Mouse (Mus musculus) neural tube, embryonic 15.5 days (tissue): ENCODE measurements around the gene Slc15a5. TPM values are rescaled to one million over a fixed set of nuclear protein-coding genes. Genes with fewer than 3 reads are reported as not detected.

Experiments used
- ATAC-seq: fragments of 200-750 bp; cut with Nextera tagmentation; 2 replicates; pipeline ENCODE4 v1.8.0; 2017; ENCODE audit warnings: mild to moderate bottlenecking, moderate TSS enrichment, moderate library complexity; ENCODE audit not compliant: low FRiP score
- H3K27ac ChIP-seq: fragments of 300-500 bp; sonication (generic); replicated peaks from 2 replicates; pipeline ENCODE4 v1.5.1; 2015; ENCODE audit warnings: mild to moderate bottlenecking, inconsistent platforms
- H3K27me3 ChIP-seq: fragments of 300-500 bp; sonication (generic); replicated peaks from 2 replicates; pipeline ENCODE4 v1.6.1; 2015; ENCODE audit warnings: inconsistent platforms
- H3K36me3 ChIP-seq: fragments of 300-500 bp; sonication (generic); 2 replicates; pipeline ENCODE4 v1.6.1; 2015; ENCODE audit warnings: inconsistent platforms
- H3K4me1 ChIP-seq: fragments of 300-500 bp; sonication (generic); 2 replicates; pipeline ENCODE4 v1.6.1; 2015; ENCODE audit warnings: inconsistent platforms
- H3K4me2 ChIP-seq: fragments of 300-500 bp; sonication (generic); 2 replicates; pipeline ENCODE4 v1.6.1; 2015; ENCODE audit warnings: inconsistent platforms, mild to moderate bottlenecking, moderate library complexity
- H3K4me3 ChIP-seq: fragments of 300-500 bp; sonication (generic); replicated peaks from 2 replicates; pipeline ENCODE4 v1.5.1; 2015; ENCODE audit warnings: mild to moderate bottlenecking, inconsistent platforms
- H3K9ac ChIP-seq: fragments of 300-500 bp; sonication (generic); replicated peaks from 2 replicates; pipeline ENCODE4 v1.6.1; 2015; ENCODE audit warnings: mild to moderate bottlenecking, inconsistent platforms
- H3K9me3 ChIP-seq: fragments of 300-500 bp; sonication (generic); replicated peaks from 2 replicates; pipeline ENCODE4 v1.6.1; 2016; ENCODE audit warnings: inconsistent platforms
- WGBS: fragments of 180-500 bp; shearing (Covaris S2); methylation state at CpG from one replicate; pipeline ENCODE4 v1.1.7; 2015; ENCODE audit warnings: mixed read lengths; 5-methylcytosine and 5-hydroxymethylcytosine counted together
- polyA plus RNA-seq: library from polyadenylated mRNA; unstranded; fragments of >200 nt; fragmentation: Nextera tagmentation; extraction: Ambion mirVana; gene quantifications from 2 replicates; pipeline ENCODE4 v1.2.1, GENCODE M21; 2015

Gene Slc15a5
- polyA plus RNA-seq, 1 experiment from 2014 or later, result 0.15 TPM

GRCm38 (mm10) chr6:137946520-137946919, 133.2 kb downstream of the Slc15a5 start:
- 86% methylated on average over 10 of the region's 10 CpGs for WGBS
- Histone ChIP-seq H3K36me3 (no peaks in the 10 kb centered on the region), H3K4me1 (no peaks in the 10 kb centered on the region), H3K4me3 (no peak overlapping the region), H3K9ac (no peak overlapping the region), H3K4me2 (no peak overlapping the region), H3K9me3 (no peaks in the 10 kb centered on the region), H3K27ac (no peak overlapping the region), H3K27me3 (no peaks in the 10 kb centered on the region)
- no peak for ATAC-seq

GRCm38 (mm10) chr6:137940374-137941218, 139.1 kb downstream of the Slc15a5 start:
- no peak overlapping the region for H3K9ac ChIP-seq
- ATAC-seq, result no peak
- H3K9me3 ChIP-seq, result no peaks in the 10 kb centered on the region
- H3K4me1 ChIP-seq, result 0 out of 2 replicates have a peak, but pooled peaks cover 1% of the 10 kb centered on the region
- no peaks in the 10 kb centered on the region for H3K36me3 ChIP-seq
- no peak overlapping the region for H3K4me2 ChIP-seq
- no peak overlapping the region for H3K4me3 ChIP-seq
- H3K27me3 ChIP-seq, result no peaks in the 10 kb centered on the region
- no peak overlapping the region for H3K27ac ChIP-seq
- WGBS, result 65% methylated on average over 12 of the region's 12 CpGs

GRCm38 (mm10) chr6:137937541-137937940, 142.2 kb downstream of the Slc15a5 start:
- H3K4me1 ChIP-seq, result peaks cover 8% of the 10 kb centered on the region; the same call in 1 of the 2 replicates
- H3K9ac ChIP-seq, result no peak overlapping the region
- WGBS, result 93% methylated on average over 5 of the region's 5 CpGs
- no peaks in the 10 kb centered on the region for H3K36me3 ChIP-seq
- no peaks in the 10 kb centered on the region for H3K27me3 ChIP-seq
- H3K27ac ChIP-seq, result no peak overlapping the region
- no peak overlapping the region for H3K4me3 ChIP-seq
- no peaks in the 10 kb centered on the region for H3K9me3 ChIP-seq
- no peak for ATAC-seq
- H3K4me2 ChIP-seq, result no peak overlapping the region

GRCm38 (mm10) chr6:137936268-137936667, 143.4 kb downstream of the Slc15a5 start:
- Histone ChIP-seq H3K9me3 (no peaks in the 10 kb centered on the region), H3K27me3 (no peaks in the 10 kb centered on the region), H3K4me1 (peaks cover 8% of the 10 kb centered on the region; the same call in 1 of the 2 replicates), H3K4me2 (no peak overlapping the region), H3K36me3 (no peaks in the 10 kb centered on the region), H3K9ac (no peak overlapping the region), H3K27ac (no peak overlapping the region), H3K4me3 (no peak overlapping the region)
- WGBS, result 100% methylated on average over 1 of the region's 1 CpGs
- no peak for ATAC-seq

GRCm38 (mm10) chr6:137935857-137936256, 143.9 kb downstream of the Slc15a5 start:
- no peak overlapping the region for H3K27ac ChIP-seq
- 81% methylated on average over 7 of the region's 7 CpGs for WGBS

GRCm38 (mm10) chr6:137935341-137935740, 144.4 kb downstream of the Slc15a5 start:
- Histone ChIP-seq H3K36me3 (no peaks in the 10 kb centered on the region), H3K9me3 (no peaks in the 10 kb centered on the region), H3K4me3 (no peak overlapping the region), H3K27ac (no peak overlapping the region), H3K4me1 (peaks cover 8% of the 10 kb centered on the region; the same call in 1 of the 2 replicates), H3K4me2 (no peak overlapping the region), H3K27me3 (no peaks in the 10 kb centered on the region), H3K9ac (no peak overlapping the region)
- 66% methylated on average over 8 of the region's 8 CpGs for WGBS
- ATAC-seq, result no peak

More at GRCm38 (mm10) chr6:137935857-137936256, 143.9 kb downstream of the Slc15a5 start:
- Histone ChIP-seq H3K4me3 (no peak overlapping the region), H3K4me2 (no peak overlapping the region), H3K4me1 (peaks cover 8% of the 10 kb centered on the region; the same call in 1 of the 2 replicates), H3K27me3 (no peaks in the 10 kb centered on the region), H3K36me3 (no peaks in the 10 kb centered on the region), H3K9ac (no peak overlapping the region), H3K9me3 (no peaks in the 10 kb centered on the region)
- ATAC-seq, result no peak

- no peak overlapping the region for H3K4me3 ChIP-seq
- no peak overlapping the region for H3K4me2 ChIP-seq
- H3K27me3 ChIP-seq, result no peaks in the 10 kb centered on the region
- no peaks in the 10 kb centered on the region for H3K36me3 ChIP-seq
- H3K9ac ChIP-seq, result no peak overlapping the region
- WGBS, result 73% methylated on average over 3 of the region's 3 CpGs
- H3K4me1 ChIP-seq, result peaks cover 8% of the 10 kb centered on the region; the same call in 1 of the 2 replicates
- ATAC-seq, result no peak
- H3K9me3 ChIP-seq, result no peaks in the 10 kb centered on the region
- no peak overlapping the region for H3K27ac ChIP-seq
Observed at GRCm38 (mm10) chr6:137934545-137935298, 145.0 kb downstream of the Slc15a5 start.

Other genes with a start within 250 kb of the Slc15a5 start
- 101 and 107 TPM in 2 replicates for gene Mgst1, start 60.4 kb upstream of the Slc15a5 start, polyA plus RNA-seq